Mouse (Mus musculus): ENCODE data around the gene Prok1.

The Prok1 gene

GRCm38 (mm10) chr3:107185597-107185996 is 53.9 kb downstream of the Prok1 start:
- DNase-seq (ENCODE audit: low spot score), result peak; percentile 61

GRCm38 (mm10) chr3:107183178-107183577 is 56.3 kb downstream of the Prok1 start:
- no peak for DNase-seq (ENCODE audit: low spot score)
